Mouse (Mus musculus): ENCODE data around the gene Atp2b2.

Gene Atp2b2

GRCm38 (mm10) chr6:113697222-113698205, 344.9 kb downstream of the Atp2b2 start:
- peak; percentile 35 to 42 for DNase-seq

GRCm38 (mm10) chr6:113696582-113697221, 345.7 kb downstream of the Atp2b2 start, which contains the start of gene Tatdn2:
TSS of gene Tatdn2 (plus strand) at chr6:113697050.
- DNase-seq = peak; percentile 96 to 98

GRCm38 (mm10) chr6:113695766-113696355, 346.6 kb downstream of the Atp2b2 start:
- peak in 1 of 2 experiments; percentile 17 for DNase-seq

- DNase-seq = no peak
Observed at GRCm38 (mm10) chr6:113695203-113695602, 347.2 kb downstream of the Atp2b2 start.
